Mouse (Mus musculus) limb, embryonic 13.5 days (tissue): ENCODE results near the gene Atp2b1. TPM values are rescaled to one million over a fixed set of nuclear protein-coding genes. Genes with fewer than 3 reads are reported as not detected.

Experiments used
- ATAC-seq: fragments of 200-750 bp; cut with Nextera tagmentation; 2 replicates; pipeline ENCODE4 v1.8.0; 2017; ENCODE audit warnings: low read depth, moderate number of reproducible peaks, moderate TSS enrichment; ENCODE audit not compliant: low FRiP score
- H3K27ac ChIP-seq: fragments of 300-500 bp; sonication (generic); 2 replicates; pipeline ENCODE4 v1.5.1; 2015; ENCODE audit warnings: inconsistent platforms, mild to moderate bottlenecking, moderate library complexity
- H3K27me3 ChIP-seq: fragments of 300-500 bp; sonication (generic); 2 replicates; pipeline ENCODE4 v1.6.1; 2015; ENCODE audit warnings: mild to moderate bottlenecking, inconsistent platforms
- H3K36me3 ChIP-seq: fragments of 300-500 bp; sonication (generic); 2 replicates; pipeline ENCODE4 v1.6.1; 2015; ENCODE audit warnings: inconsistent platforms, mild to moderate bottlenecking, moderate library complexity
- H3K4me1 ChIP-seq: fragments of 300-500 bp; sonication (generic); 2 replicates; pipeline ENCODE4 v1.6.1; 2015; ENCODE audit warnings: inconsistent platforms
- H3K4me2 ChIP-seq: fragments of 300-500 bp; sonication (generic); replicated peaks from 2 replicates; pipeline ENCODE4 v1.6.1; 2015; ENCODE audit warnings: inconsistent platforms, mild to moderate bottlenecking, moderate library complexity
- H3K4me3 ChIP-seq: fragments of 300-500 bp; sonication (generic); 2 replicates; pipeline ENCODE4 v1.5.1; 2015; ENCODE audit warnings: moderate library complexity, mild to moderate bottlenecking, inconsistent platforms
- H3K9ac ChIP-seq: fragments of 300-500 bp; sonication (generic); 2 replicates; pipeline ENCODE4 v1.6.1; 2015; ENCODE audit warnings: mild to moderate bottlenecking, inconsistent platforms
- H3K9me3 ChIP-seq: fragments of 300-500 bp; sonication (generic); 2 replicates; pipeline ENCODE4 v1.6.1; 2016; ENCODE audit warnings: inconsistent platforms
- WGBS: fragments of 180-500 bp; shearing (Covaris S2); methylation state at CpG from one replicate; pipeline ENCODE4 v1.1.7; 2015; 5-methylcytosine and 5-hydroxymethylcytosine counted together
- polyA plus RNA-seq: library from polyadenylated mRNA; unstranded; fragments of >200 nt; fragmentation: Nextera tagmentation; extraction: Ambion mirVana; gene quantifications from 2 replicates; pipeline ENCODE4 v1.2.1, GENCODE M21; 2015

The Atp2b1 gene
- polyA plus RNA-seq, 1 experiment from 2014 or later = 152 TPM

DNA sequence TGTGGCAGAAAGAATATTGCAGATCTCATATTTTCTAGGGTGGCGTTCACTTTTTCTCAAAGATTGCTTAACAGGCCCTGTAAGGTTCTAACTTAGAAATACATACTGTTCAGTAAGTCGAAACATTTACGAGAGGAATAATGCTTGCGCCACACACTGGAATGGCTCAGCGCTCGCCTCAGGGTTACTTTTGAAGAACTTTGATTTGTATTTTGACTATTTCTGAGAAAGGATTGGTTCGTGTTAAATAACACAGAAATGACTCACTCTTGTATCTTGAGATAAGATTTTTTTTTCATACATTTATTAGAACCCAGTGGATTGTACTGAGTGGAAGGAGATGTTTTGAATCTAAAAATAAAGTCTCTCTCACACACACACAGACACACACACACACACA is 135.9 kb downstream of the Atp2b1 start:
- Histone ChIP-seq H3K36me3 (no peaks in the 10 kb centered on the region), H3K4me3 (no peak overlapping the region), H3K4me2 (no peak overlapping the region), H3K4me1 (no peaks in the 10 kb centered on the region), H3K9me3 (no peaks in the 10 kb centered on the region), H3K27ac (no peak overlapping the region), H3K27me3 (no peaks in the 10 kb centered on the region), H3K9ac (no peak overlapping the region)
- WGBS = 79% methylated on average over 7 of the region's 7 CpGs
- ATAC-seq = no peak

DNA sequence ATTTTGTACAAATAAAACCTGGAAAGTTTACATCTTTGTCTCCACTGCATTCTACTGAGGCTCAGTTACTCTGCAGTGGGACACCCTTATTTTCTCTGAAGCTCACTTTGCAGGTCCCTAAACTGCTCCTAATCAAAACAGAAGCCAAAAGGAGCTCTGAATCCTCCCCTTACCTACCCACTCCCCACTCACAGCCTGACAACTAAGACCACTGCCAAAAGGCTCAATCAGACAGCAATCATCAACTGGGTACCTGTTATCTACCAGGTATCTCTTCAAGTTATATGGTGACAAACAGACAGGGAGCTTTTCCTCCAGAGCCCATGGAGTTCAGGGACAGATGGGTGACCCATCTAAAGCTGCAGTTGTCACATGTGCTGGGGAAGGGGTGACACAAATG is 138.9 kb downstream of the Atp2b1 start:
- Histone ChIP-seq H3K4me3 (no peak overlapping the region), H3K9me3 (no peaks in the 10 kb centered on the region), H3K4me1 (no peaks in the 10 kb centered on the region), H3K36me3 (no peaks in the 10 kb centered on the region), H3K27me3 (no peaks in the 10 kb centered on the region), H3K4me2 (no peak overlapping the region), H3K9ac (no peak overlapping the region), H3K27ac (no peak overlapping the region)
- ATAC-seq = no peak

DNA sequence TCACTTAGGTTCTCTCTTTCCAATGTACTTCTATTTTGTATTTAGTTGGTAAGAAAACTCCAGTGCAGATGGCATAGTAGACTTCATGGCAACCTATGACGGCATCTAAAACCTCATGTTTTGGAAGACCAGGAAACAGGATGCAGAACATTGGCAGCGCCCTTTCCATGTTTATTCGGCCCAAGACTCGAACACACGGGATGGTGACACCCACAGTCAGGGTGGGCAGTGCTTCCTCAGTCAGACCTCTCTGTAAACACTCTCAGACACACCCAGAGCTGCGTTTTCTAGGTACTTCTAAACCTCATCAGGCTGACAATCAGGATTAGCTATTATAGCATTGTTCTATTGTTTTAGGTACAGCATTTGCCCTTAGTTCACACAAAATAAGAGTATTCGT is 146.4 kb downstream of the Atp2b1 start:
- WGBS = 89% methylated on average over 7 of the region's 7 CpGs
- H3K36me3 ChIP-seq = no peaks in the 10 kb centered on the region
- ATAC-seq = no peak
- H3K4me3 ChIP-seq = no peak overlapping the region
- no peak overlapping the region for H3K4me2 ChIP-seq
- no peaks in the 10 kb centered on the region for H3K4me1 ChIP-seq
- H3K9me3 ChIP-seq = no peaks in the 10 kb centered on the region
- H3K27ac ChIP-seq = no peak overlapping the region
- no peaks in the 10 kb centered on the region for H3K27me3 ChIP-seq
- no peak overlapping the region for H3K9ac ChIP-seq

DNA sequence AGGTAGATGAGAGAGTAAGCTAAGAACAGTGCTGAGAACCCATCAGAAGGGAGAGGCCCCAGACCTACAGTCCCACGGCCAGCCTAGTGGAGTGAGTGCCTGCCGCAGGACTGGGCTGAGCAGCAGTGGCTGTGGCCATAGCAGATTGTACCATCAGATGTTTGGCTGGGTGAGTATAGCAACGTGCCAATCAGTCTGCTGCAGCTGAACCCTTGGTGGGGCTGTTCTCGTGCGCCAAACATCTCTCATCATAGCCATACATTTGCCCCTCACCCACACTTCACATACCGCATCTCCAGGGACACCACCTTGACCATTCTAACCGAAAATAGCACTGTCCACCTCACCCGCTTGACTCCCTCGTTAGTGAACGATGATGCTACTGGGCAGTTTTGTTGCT is 147.2 kb downstream of the Atp2b1 start:
- no peaks in the 10 kb centered on the region for H3K4me1 ChIP-seq
- no peak for ATAC-seq
- no peaks in the 10 kb centered on the region for H3K36me3 ChIP-seq
- H3K9me3 ChIP-seq = no peaks in the 10 kb centered on the region
- no peak overlapping the region for H3K9ac ChIP-seq
- H3K4me3 ChIP-seq = no peak overlapping the region
- no peaks in the 10 kb centered on the region for H3K27me3 ChIP-seq
- H3K4me2 ChIP-seq = no peak overlapping the region
- no peak overlapping the region for H3K27ac ChIP-seq
- 86% methylated on average over 10 of the region's 10 CpGs for WGBS

DNA sequence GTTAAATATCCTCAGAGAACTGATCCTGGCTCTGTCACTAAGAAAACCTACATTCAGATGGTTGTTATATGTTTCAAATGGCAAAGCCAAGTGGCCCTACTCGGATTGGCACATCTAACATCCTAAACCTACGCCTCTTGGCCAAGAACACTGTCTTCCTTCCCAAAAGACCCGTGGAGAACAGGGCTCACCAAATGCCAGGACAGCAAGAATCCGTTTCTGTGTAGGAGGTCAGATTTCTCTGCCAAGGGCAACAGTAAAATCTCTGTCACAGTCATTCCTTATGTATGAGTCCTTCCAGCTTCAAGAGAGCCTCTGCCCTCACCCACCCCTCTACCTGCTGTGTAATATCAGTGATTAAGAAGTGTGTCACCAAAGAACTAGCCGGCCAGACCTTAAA is 148.3 kb downstream of the Atp2b1 start:
- 78% methylated on average over 5 of the region's 5 CpGs for WGBS
- Histone ChIP-seq H3K9ac (no peak overlapping the region), H3K36me3 (no peaks in the 10 kb centered on the region), H3K4me3 (no peak overlapping the region), H3K4me2 (no peak overlapping the region), H3K4me1 (no peaks in the 10 kb centered on the region), H3K27me3 (no peaks in the 10 kb centered on the region), H3K9me3 (no peaks in the 10 kb centered on the region), H3K27ac (no peak overlapping the region)
- ATAC-seq = no peak

Other genes starting within 250 kb of the Atp2b1 start
- 17.6 and 22.6 TPM in 2 replicates for gene Poc1b, start 192.6 kb downstream of the Atp2b1 start, polyA plus RNA-seq
- gene Galnt4, start 193.8 kb downstream of the Atp2b1 start, polyA plus RNA-seq = 8.9 and 10.1 TPM in 2 replicates
- not detected in 2 replicates for gene Phxr2, start 211.9 kb downstream of the Atp2b1 start, polyA plus RNA-seq